Mouse (Mus musculus) bone marrow, adult 2 months (tissue): ENCODE measurements around the gene Ogfrl1.

Experiments used
- CTCF ChIP-seq: fragments of 200-500 bp; IDR thresholded peaks from 2 replicates; pipeline ENCODE4 v1.5.1; 2011; ENCODE audit warnings: low read length, control low read depth; ENCODE audit not compliant: control insufficient read depth, insufficient read depth
- POLR2A ChIP-seq: fragments of 200-500 bp; IDR thresholded peaks from 2 replicates; pipeline ENCODE4 v1.6.1; 2011; ENCODE audit warnings: low read depth, mild to moderate bottlenecking, control low read depth, low read length, borderline replicate concordance; ENCODE audit not compliant: control insufficient read depth

GRCm38 (mm10) chr1:23365614-23366013 is 32.0 kb downstream of the Ogfrl1 start:
- TF ChIP-seq CTCF (no peak), POLR2A (no peak)
